Mouse (Mus musculus): ENCODE results near the gene Slc22a1.

DNA sequence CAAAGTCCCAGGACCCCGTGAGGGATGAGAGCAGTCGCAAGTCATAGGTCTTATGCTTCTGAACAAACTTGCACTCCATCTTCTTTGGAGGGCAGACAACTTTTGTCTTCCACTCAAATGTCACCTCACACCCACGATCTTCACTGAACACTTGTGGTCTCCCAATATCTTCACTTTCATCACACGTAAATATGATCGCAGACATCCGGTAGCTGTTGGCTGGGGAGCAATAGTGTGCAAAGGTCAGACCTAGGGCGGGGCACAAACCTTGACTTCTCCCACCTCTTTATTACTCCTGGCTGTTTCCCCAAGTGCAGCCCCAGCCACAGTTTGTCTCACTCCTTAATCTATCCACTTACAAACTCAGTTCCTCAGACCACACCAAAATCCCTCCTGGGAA lies 16.3 kb upstream of the Slc22a1 start:
- TF ChIP-seq CTCF (IDR thresholded peaks at IDR 0.05; ENCODE audit: extremely low read depth, insufficient read length, insufficient replicate concordance, low read depth, low read length) (no peak), POLR2A (IDR thresholded peaks at IDR 0.05; ENCODE audit: low read depth, low read length) (no peak)

All from small intestine, adult 2 months (tissue).